9 mouse cellular contexts compared by ENCODE assay signal in the genomic region with DNA sequence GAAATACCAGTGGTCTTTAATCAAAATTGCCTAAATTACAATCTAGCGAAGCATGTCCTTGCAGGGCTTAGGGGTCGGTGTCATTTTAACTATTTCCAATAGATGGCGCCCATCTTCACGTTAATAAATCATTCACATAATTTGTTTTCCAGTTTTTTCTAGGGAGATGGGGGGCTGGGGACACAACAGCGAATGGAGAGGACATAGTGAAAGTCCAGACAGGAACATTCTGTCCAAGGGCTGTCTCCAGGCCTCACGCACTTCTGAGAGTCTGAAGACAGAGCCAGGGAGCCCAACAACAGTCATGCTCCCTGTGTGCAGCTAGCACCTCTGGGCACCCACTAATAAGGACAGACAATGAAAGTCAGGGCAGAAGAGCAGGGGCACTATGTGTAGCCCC. TPM values are rescaled to one million over a fixed set of nuclear protein-coding genes. Genes with fewer than 3 reads are reported as not detected.
A peak's percentile ranks its signal among the peaks of the same experiment; 100 is the strongest.
DNase-seq lines count a peak whose midpoint lies in the region; ATAC-seq and TF ChIP-seq lines count a peak whose summit lies in the region.
"Had no signal": no experiment of that assay in that cellular context is flagged by ENCODE, and none has a peak within 500 bp of the region (broad histone marks: within the 10 kb centered on the region; RNA-seq: fewer than 3 reads in every experiment).

No protein-coding gene starts in this region.

- peak; percentile 65 for DNase-seq in hindbrain, embryonic 14.5 days (ENCODE audit: low spot score)
- DNase-seq in G1E (ENCODE audit: low spot score): no peak
- peak; percentile 71 for DNase-seq in embryo, embryonic 10.5 days (ENCODE audit: low spot score)
- peak; percentile 85 for DNase-seq in hindbrain, postnatal 0 days (ENCODE audit: low spot score)

- 15% methylated on average over 6 of the region's 6 CpGs for WGBS in hindbrain, embryonic 14.5 days
- 15% methylated on average over 6 of the region's 6 CpGs for WGBS in hindbrain, embryonic 12.5 days
- WGBS in hindbrain, postnatal 0 days: 8% methylated on average over 6 of the region's 6 CpGs
- 16% methylated on average over 6 of the region's 6 CpGs for WGBS in limb, embryonic 15.5 days

- no peaks in the 10 kb centered on the region for H3K27me3 ChIP-seq in hindbrain, embryonic 14.5 days (ENCODE audit: control insufficient read depth, insufficient read depth, low read length)
- no peaks in the 10 kb centered on the region for H3K27me3 ChIP-seq in hindbrain, embryonic 12.5 days
- H3K27me3 ChIP-seq in G1E (ENCODE audit: insufficient read depth, low read length): no peaks in the 10 kb centered on the region
- H3K27me3 ChIP-seq in hindbrain, postnatal 0 days (ENCODE audit: insufficient read depth, low read length): no peaks in the 10 kb centered on the region
- no peaks in the 10 kb centered on the region for H3K27me3 ChIP-seq in limb, embryonic 15.5 days
- H3K27me3 ChIP-seq: stomach, embryonic 15.5 days had no signal

- no peak overlapping the region for H3K9ac ChIP-seq in hindbrain, embryonic 14.5 days
- no peak overlapping the region for H3K9ac ChIP-seq in hindbrain, embryonic 12.5 days
- H3K9ac ChIP-seq in hindbrain, postnatal 0 days (replicated peaks; ENCODE audit: low read length): no peak overlapping the region
- no peak overlapping the region for H3K9ac ChIP-seq in limb, embryonic 15.5 days
- H3K9ac ChIP-seq: stomach, embryonic 15.5 days had no signal

- no peak overlapping the region for H3K27ac ChIP-seq in hindbrain, embryonic 14.5 days
- no peak overlapping the region for H3K27ac ChIP-seq in hindbrain, embryonic 12.5 days
- H3K27ac ChIP-seq in hindbrain, postnatal 0 days: no peak overlapping the region
- 0 out of 2 replicates have a peak overlapping the region, but pooled peaks have one; percentile 43 for H3K27ac ChIP-seq in limb, embryonic 15.5 days
- H3K27ac ChIP-seq: stomach, embryonic 15.5 days had no signal

- TF ChIP-seq CTCF in G1E (IDR thresholded peaks at IDR 0.05; ENCODE audit: low read depth, low read length): 0 out of 2 replicates have a peak, but pooled peaks have one; percentile 20
- TF ChIP-seq CTCF in hindbrain, postnatal 0 days (IDR thresholded peaks at IDR 0.05; ENCODE audit: low read depth): peak; percentile 67

- H3K4me3 ChIP-seq in hindbrain, embryonic 14.5 days (replicated peaks; ENCODE audit: low read length): no peak overlapping the region
- H3K4me3 ChIP-seq in hindbrain, embryonic 12.5 days: no peak overlapping the region
- H3K4me3 ChIP-seq in G1E (ENCODE audit: low read depth, low read length): peak overlapping the region; percentile 36; the same call in 1 of the 2 replicates
- H3K4me3 ChIP-seq in hindbrain, postnatal 0 days (ENCODE audit: low read length): no peak overlapping the region
- no peak overlapping the region for H3K4me3 ChIP-seq in limb, embryonic 15.5 days
- H3K4me3 ChIP-seq: stomach, embryonic 15.5 days had no signal

- no peaks in the 10 kb centered on the region for H3K36me3 ChIP-seq in hindbrain, embryonic 14.5 days (replicated peaks; ENCODE audit: control insufficient read depth, insufficient read depth)
- H3K36me3 ChIP-seq in hindbrain, embryonic 12.5 days: no peaks in the 10 kb centered on the region
- H3K36me3 ChIP-seq in G1E (replicated peaks): peaks cover 24% of the 10 kb centered on the region
- H3K36me3 ChIP-seq in hindbrain, postnatal 0 days (ENCODE audit: insufficient read depth, low read length): no peaks in the 10 kb centered on the region
- H3K36me3 ChIP-seq in limb, embryonic 15.5 days: no peaks in the 10 kb centered on the region
- H3K36me3 ChIP-seq: stomach, embryonic 15.5 days had no signal

- no peak overlapping the region for H3K4me2 ChIP-seq in hindbrain, embryonic 14.5 days (replicated peaks)
- H3K4me2 ChIP-seq in hindbrain, embryonic 12.5 days (replicated peaks): no peak overlapping the region
- 0 out of 2 replicates have a peak overlapping the region, but pooled peaks have one; percentile 21 for H3K4me2 ChIP-seq in hindbrain, postnatal 0 days (ENCODE audit: low read depth, low read length)
- H3K4me2 ChIP-seq in limb, embryonic 15.5 days: no peak overlapping the region; the same call in 1 of the 2 replicates
- H3K4me2 ChIP-seq: stomach, embryonic 15.5 days had no signal

- ATAC-seq in hindbrain, embryonic 14.5 days (ENCODE audit: low FRiP score): no peak
- no peak for ATAC-seq in hindbrain, embryonic 12.5 days (ENCODE audit: low FRiP score)
- no peak for ATAC-seq in G1E (ENCODE audit: extremely low read depth, insufficient number of reproducible peaks, low FRiP score, poor library complexity, severe bottlenecking)
- ATAC-seq in hindbrain, postnatal 0 days: no peak
- no peak for ATAC-seq in limb, embryonic 15.5 days (ENCODE audit: insufficient number of reproducible peaks, low FRiP score, low TSS enrichment, low read depth)
- no peak for ATAC-seq in erythroblast, adult 5-6 weeks (replicated peaks; ENCODE audit: low FRiP score, poor library complexity, severe bottlenecking)
- no peak for ATAC-seq in megakaryocyte-erythroid progenitor cell, adult 5-6 weeks (replicated peaks; ENCODE audit: low FRiP score, low TSS enrichment, poor library complexity, severe bottlenecking)

- H3K9me3 ChIP-seq in hindbrain, embryonic 14.5 days (ENCODE audit: control insufficient read depth, low read length): no peaks in the 10 kb centered on the region
- no peaks in the 10 kb centered on the region for H3K9me3 ChIP-seq in hindbrain, embryonic 12.5 days (replicated peaks)
- H3K9me3 ChIP-seq in G1E (replicated peaks): no peaks in the 10 kb centered on the region
- no peaks in the 10 kb centered on the region for H3K9me3 ChIP-seq in hindbrain, postnatal 0 days (ENCODE audit: low read length)
- H3K9me3 ChIP-seq in limb, embryonic 15.5 days: no peaks in the 10 kb centered on the region
- H3K9me3 ChIP-seq: stomach, embryonic 15.5 days had no signal

- peaks cover 9% of the 10 kb centered on the region for H3K4me1 ChIP-seq in hindbrain, embryonic 14.5 days (replicated peaks; ENCODE audit: control insufficient read depth, insufficient read depth, low read length)
- peaks cover 16% of the 10 kb centered on the region for H3K4me1 ChIP-seq in hindbrain, embryonic 12.5 days
- peaks cover 41% of the 10 kb centered on the region for H3K4me1 ChIP-seq in G1E (ENCODE audit: insufficient read depth, low read depth, low read length)
- H3K4me1 ChIP-seq in hindbrain, postnatal 0 days (ENCODE audit: insufficient read depth, low read length): 0 out of 2 replicates have a peak, but pooled peaks cover 5% of the 10 kb centered on the region
- H3K4me1 ChIP-seq in limb, embryonic 15.5 days: peaks cover 18% of the 10 kb centered on the region; the same call in 1 of the 2 replicates

RNA-seq across cellular contexts. Expression of a gene that starts 2.2 kb away (rescaled TPM):
- 19.4 and 20.7 TPM in 2 replicates for polyA plus RNA-seq in hindbrain, embryonic 14.5 days (2014; fragmentation: Nextera tagmentation; extraction: Ambion mirVana)
- polyA plus RNA-seq in hindbrain, embryonic 12.5 days (2016; fragmentation: Nextera tagmentation; extraction: Ambion mirVana): 16.1 and 16.4 TPM in 2 replicates
- total RNA-seq in G1E (2014; fragmentation: Nextera tagmentation) (80.3 and 88.6 TPM in 2 replicates), G1E (2017) (17.2 and 22.7 TPM in 2 replicates)
- polyA plus RNA-seq in G1E (2012): 7.9 and 13.2 TPM in 2 replicates
- total RNA-seq in hindbrain, postnatal 0 days (2014; rRNA removed): 26.7 and 27.9 TPM in 2 replicates
- 9.5 and 12.5 TPM in 2 replicates for polyA plus RNA-seq in hindbrain, postnatal 0 days (2015; fragmentation: Nextera tagmentation; extraction: Ambion mirVana)
- polyA plus RNA-seq in limb, embryonic 15.5 days (2015; fragmentation: Nextera tagmentation; extraction: Ambion mirVana): 4.7 TPM in 2 replicates
- 2.9 and 3.3 TPM in 2 replicates for total RNA-seq in erythroblast, adult 5-6 weeks (2015; ENCODE audit: low replicate concordance)
- 2.9 and 4.9 TPM in 2 replicates for total RNA-seq in erythroblast, adult 5-6 weeks (2017; ENCODE audit: low replicate concordance)
- total RNA-seq in megakaryocyte-erythroid progenitor cell, adult 5-6 weeks (2014; fragmentation: Nextera tagmentation): 5.2 TPM in 2 replicates
- 3.1 and 5.3 TPM in 2 replicates for total RNA-seq in megakaryocyte-erythroid progenitor cell, adult 5-6 weeks (2017)
